Mouse (Mus musculus) hematopoietic stem cell, adult 5-6 weeks (primary cell): ENCODE measurements around the gene Srek1. TPM values are rescaled to one million over a fixed set of nuclear protein-coding genes. Genes with fewer than 3 reads are reported as not detected.

ENCODE experiments used
- total RNA-seq: library from RNA; stranded (forward); fragments of 172-1452, 232-1000 nt; gene quantifications from 2 replicates; pipeline ENCODE4 v1.2.3, GENCODE M21; 2017

Srek1 gene
- total RNA-seq, 1 experiment from 2014 or later: 118 TPM

Other genes starting within 250 kb of the Srek1 start
- gene Erbin, start 145.9 kb upstream of the Srek1 start, total RNA-seq: 168 TPM in 2 replicates